Mouse (Mus musculus): ENCODE data around the gene Carm1. TPM values are rescaled to one million over a fixed set of nuclear protein-coding genes. Genes with fewer than 3 reads are reported as not detected.

The Carm1 gene
- polyA plus RNA-seq (2017; shearing (Covaris generic)) = 68.4 TPM

GRCm38 (mm10) chr9:21546789-21547074 lies at the start of gene Carm1:
TSS of gene Carm1 (plus strand) at chr9:21546894.

DNA sequence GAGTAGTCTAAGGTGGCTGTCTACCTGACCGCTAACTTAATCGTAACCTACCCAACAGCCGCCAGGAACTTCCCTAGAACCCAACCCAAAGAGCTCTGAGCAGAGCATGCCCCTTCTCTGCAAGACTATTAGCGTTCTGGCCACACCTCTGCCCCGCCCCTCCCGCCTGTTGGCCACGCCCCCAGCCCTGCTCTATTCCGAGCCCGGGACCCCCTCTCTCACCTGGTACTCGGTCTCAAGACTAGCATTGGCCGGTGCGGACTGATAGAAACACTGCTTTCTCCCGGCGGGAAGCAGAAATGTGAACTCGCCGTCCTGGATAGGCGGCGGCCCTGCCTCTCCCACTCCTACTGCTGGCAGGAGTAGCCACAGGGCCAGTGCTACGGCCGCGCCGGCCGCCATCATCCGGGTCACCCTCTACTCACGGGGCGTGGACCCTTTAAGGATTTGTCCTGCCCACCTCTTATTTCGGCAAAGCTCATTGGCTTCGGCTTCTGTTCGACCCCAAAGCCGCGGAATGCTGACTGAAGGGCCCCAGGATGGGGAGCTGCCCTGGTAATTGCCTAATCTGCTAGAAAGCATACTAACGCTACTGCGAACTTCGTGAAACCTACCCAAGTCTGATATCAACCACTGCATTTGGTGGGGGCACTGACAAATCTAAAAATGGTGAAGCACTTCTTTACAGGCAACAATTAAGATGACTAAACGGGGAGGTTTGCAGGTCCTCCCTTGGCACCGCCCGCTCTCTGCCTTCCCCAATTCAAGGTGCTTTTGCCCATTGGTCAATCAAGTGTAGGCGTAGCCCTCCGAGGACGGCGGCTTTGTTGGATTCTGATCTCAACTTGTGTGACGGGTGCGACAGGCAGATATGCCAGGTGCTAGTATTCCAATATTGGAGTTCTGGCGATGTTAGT lies 36.7 kb upstream of the Carm1 start, which contains the start of gene Tmed1:
TSS of gene Tmed1 (minus strand) at position 481 of the 917 bp plus-strand sequence.

GRCm38 (mm10) chr9:21525937-21526633 lies 20.6 kb upstream of the Carm1 start, which contains the start of gene AB124611:
TSS of gene AB124611 (plus strand) at chr9:21526176.

GRCm38 (mm10) chr9:21592703-21593121 lies 46.0 kb downstream of the Carm1 start, which contains the start of the genes Timm29 and Yipf2:
TSS of gene Timm29 (plus strand) at chr9:21592722.
TSS of gene Yipf2 (minus strand) at chr9:21592828.

GRCm38 (mm10) chr9:21615617-21616231 lies 69.0 kb downstream of the Carm1 start, which contains the start of gene Smarca4:
TSS of gene Smarca4 (plus strand) at chr9:21616169.

Other genes with a start within 250 kb of the Carm1 start
- gene Ap1m2, start 234.6 kb upstream of the Carm1 start, polyA plus RNA-seq (2017; shearing (Covaris generic)) = 5.0 TPM
- 509 TPM for gene Slc44a2, start 226.2 kb upstream of the Carm1 start, polyA plus RNA-seq (2017; shearing (Covaris generic))
- 85.5 TPM for gene Ilf3, start 179.0 kb upstream of the Carm1 start, polyA plus RNA-seq (2017; shearing (Covaris generic))
- gene Qtrt1, start 135.1 kb upstream of the Carm1 start, polyA plus RNA-seq (2017; shearing (Covaris generic)) = 56.2 TPM
- 331 TPM for gene Dnm2, start 122.0 kb upstream of the Carm1 start, polyA plus RNA-seq (2017; shearing (Covaris generic))
- 2.6 TPM for gene Tmed1, start 36.6 kb upstream of the Carm1 start, polyA plus RNA-seq (2017; shearing (Covaris generic))
- gene AB124611, start 20.7 kb upstream of the Carm1 start, polyA plus RNA-seq (2017; shearing (Covaris generic)) = 42.4 TPM
- gene Timm29, start 45.8 kb downstream of the Carm1 start, polyA plus RNA-seq (2017; shearing (Covaris generic)) = 29.2 TPM
- gene Yipf2, start 45.9 kb downstream of the Carm1 start, polyA plus RNA-seq (2017; shearing (Covaris generic)) = 14.2 TPM
- 58.3 TPM for gene Smarca4, start 69.3 kb downstream of the Carm1 start, polyA plus RNA-seq (2017; shearing (Covaris generic))
- 41.1 TPM for gene Ldlr, start 176.6 kb downstream of the Carm1 start, polyA plus RNA-seq (2017; shearing (Covaris generic))
- gene Spc24, start 213.4 kb downstream of the Carm1 start, polyA plus RNA-seq (2017; shearing (Covaris generic)) = 0.77 TPM

All from naive thymus-derived CD4-positive, alpha-beta T cell, adult 5 months (primary cell).